Mouse (Mus musculus) megakaryocyte, embryonic 14.5 days (primary cell): Measurements from ENCODE around the gene Myf6.

Experiments
- FLI1 ChIP-seq: IDR thresholded peaks from 2 replicates; pipeline ENCODE4 v1.6.1; 2012; ENCODE audit warnings: low read length, inconsistent platforms, mixed read lengths
- GATA1 ChIP-seq: IDR thresholded peaks from 3 replicates; pipeline ENCODE4 v1.6.1; 2012; ENCODE audit warnings: mixed read lengths, low read length, inconsistent platforms, borderline replicate concordance

DNA sequence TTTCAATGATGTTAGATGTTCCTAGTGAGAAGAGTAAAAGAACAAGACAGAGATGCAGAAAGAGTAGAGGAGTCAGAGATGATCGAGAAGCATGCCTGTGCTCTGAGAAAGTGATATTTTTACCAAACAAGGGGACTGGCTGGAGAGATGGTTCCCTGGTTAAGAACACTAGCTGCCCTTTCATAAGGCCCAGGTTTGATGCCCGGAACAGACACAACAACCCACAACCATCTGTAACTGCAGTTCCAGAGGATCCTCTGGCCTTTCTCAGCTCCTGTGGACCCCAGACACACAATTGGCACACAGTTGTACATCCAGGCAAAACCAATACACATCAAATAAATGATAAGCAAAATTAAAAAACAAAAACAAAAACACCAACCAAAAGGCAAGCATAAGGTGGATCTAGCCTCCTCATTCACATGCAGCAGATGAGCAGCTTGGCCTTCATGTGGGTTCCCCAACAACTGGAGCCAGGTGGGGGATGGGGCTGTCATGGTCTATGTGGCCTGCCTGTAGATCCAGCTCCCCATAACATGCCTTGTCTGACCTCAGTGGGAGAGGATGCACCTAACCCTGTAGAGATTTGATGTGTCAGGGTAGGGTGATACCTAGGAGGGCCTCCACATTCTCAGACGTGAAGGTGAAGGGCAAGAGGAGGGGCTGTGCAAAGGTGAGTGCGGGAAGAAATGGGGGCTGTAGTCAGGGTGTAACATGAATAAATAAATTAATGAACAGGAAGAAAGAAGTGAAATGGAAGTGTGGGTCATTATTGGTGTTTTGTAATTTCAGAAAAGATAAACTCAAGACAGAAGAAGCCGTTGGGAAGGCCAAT lies 44.8 kb downstream of the Myf6 start:
- TF ChIP-seq GATA1 (no peak), FLI1 (no peak)
